Mouse (Mus musculus) brain, adult 10 weeks (tissue): ENCODE data around the gene Dock10. TPM values are rescaled to one million over a fixed set of nuclear protein-coding genes. Genes with fewer than 3 reads are reported as not detected.

Experiments used
- polyA plus RNA-seq: library from polyadenylated mRNA; stranded (reverse); fragments of 350-450 nt; fragmentation: Illumina TruSeq; extraction: RNeasy Lipid Tissue Mini Kit (QIAGEN cat#74804); gene quantifications from one replicate; pipeline ENCODE4 v1.2.3, GENCODE M21; 2015; ENCODE audit warnings: low read depth, low replicate concordance

Gene Dock10
- polyA plus RNA-seq: 26.6 TPM

GRCm38 (mm10) chr1:80757977-80758797, at the start of gene Dock10:
Gene Dock10, minus strand, starts transcription at chr1:80758527.

GRCm38 (mm10) chr1:80461348-80461747, 297.0 kb downstream of the Dock10 start, which contains the start of gene Gm45261:
Gene Gm45261, minus strand, starts transcription at chr1:80461448.

